Mouse (Mus musculus): ENCODE results near the gene Il20rb. TPM values are rescaled to one million over a fixed set of nuclear protein-coding genes. Genes with fewer than 3 reads are reported as not detected.

The Il20rb gene
- polyA plus RNA-seq, 1 experiment from 2014 or later, result 1.2 TPM

Other genes with a start within 250 kb of the Il20rb start
- 76.9 and 80.6 TPM in 2 replicates for gene Nck1, start 59.3 kb upstream of the Il20rb start, polyA plus RNA-seq (2014; fragmentation: Nextera tagmentation; extraction: Ambion mirVana)
- gene Slc35g2, start 84.3 kb upstream of the Il20rb start, polyA plus RNA-seq (2014; fragmentation: Nextera tagmentation; extraction: Ambion mirVana), result 1.8 and 2.8 TPM in 2 replicates
- gene Stag1, start 111.0 kb upstream of the Il20rb start, polyA plus RNA-seq (2014; fragmentation: Nextera tagmentation; extraction: Ambion mirVana), result 57.5 and 59.0 TPM in 2 replicates

All from limb, embryonic 11.5 days (tissue).